Mouse (Mus musculus): ENCODE measurements at regions not wholly inside any gene's neighbourhood (a gene's known extent, or its start where the extent isn't known, plus 50 kb on each side); places are given as distances from the start of the nearest gene placed in this dataset.
A peak's percentile ranks its signal among the peaks of the same experiment; 100 is the strongest.

DNA sequence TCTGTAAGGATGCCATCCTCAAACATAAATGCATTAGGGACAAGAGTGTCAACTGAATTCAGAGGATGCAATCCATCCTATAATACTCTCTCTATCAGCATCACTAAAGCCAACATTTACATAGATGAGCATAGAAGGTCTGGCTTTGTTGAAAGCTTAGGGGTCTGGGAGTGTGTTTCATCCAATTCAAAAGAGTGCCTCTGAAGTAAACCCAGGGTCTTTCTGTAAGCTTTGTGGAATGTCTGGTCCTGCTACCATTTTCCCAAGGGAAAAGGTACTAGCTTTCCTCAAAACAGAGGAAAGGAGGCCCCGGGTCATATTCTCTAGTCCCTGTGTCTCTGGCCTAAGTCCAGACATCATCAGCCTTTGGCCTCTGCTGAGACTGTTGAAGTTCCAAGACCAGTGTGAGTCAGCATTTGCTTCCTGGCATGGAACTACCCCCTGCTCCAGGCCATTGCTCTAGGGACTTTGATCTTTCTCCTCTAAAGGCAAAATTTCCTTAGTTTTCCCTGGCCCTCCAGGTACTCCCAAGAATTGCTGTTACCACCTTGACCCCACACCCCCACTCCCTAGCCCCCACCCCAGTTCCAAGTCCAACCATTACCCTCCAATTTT lies 280.0 kb upstream of the Jarid2 start:
- Histone ChIP-seq H3K27me3 (no peaks in the 10 kb centered on the region), H3K27ac (replicated peaks) (no peak overlapping the region), H3K36me3 (no peaks in the 10 kb centered on the region), H3K4me1 (replicated peaks) (peaks cover 4% of the 10 kb centered on the region; the same call in 1 of the 2 replicates), H3K9me3 (0 out of 2 replicates have a peak, but pooled peaks cover 5% of the 10 kb centered on the region), H3K4me2 (no peak overlapping the region), H3K9ac (no peak overlapping the region), H3K4me3 (no peak overlapping the region)
- no peak for ATAC-seq (ENCODE audit: low read depth)
- 90% methylated on average over 1 of the region's 1 CpGs for WGBS

DNA sequence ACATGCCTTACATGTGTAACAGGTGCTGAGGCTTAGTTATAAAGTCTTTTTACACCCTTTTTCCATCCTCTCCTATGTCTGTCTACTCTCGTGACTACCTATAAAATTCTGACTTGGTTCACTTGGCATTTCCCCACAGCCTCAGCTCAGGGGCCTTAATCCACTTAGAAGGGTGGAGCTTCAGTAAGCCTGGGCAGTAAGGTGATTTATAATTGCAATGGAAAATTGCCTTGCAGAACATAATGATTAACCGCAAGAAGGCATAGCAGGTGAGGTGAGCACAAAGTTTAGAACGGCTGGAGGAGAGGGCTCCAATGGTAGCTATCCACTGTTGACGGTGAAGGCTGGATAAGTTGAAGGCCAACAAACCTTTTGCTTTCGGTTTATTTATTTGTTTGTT lies 278.1 kb upstream of the Jarid2 start:
- ATAC-seq (ENCODE audit: low read depth), result no peak
- 88% methylated on average over 5 of the region's 5 CpGs for WGBS

GRCm38 (mm10) chr13:44453131-44453530 lies 276.1 kb upstream of the Jarid2 start:
- Histone ChIP-seq H3K4me3 (no peak overlapping the region), H3K36me3 (no peaks in the 10 kb centered on the region), H3K27me3 (no peaks in the 10 kb centered on the region), H3K27ac (replicated peaks) (no peak overlapping the region), H3K4me2 (no peak overlapping the region), H3K9ac (no peak overlapping the region), H3K9me3 (0 out of 2 replicates have a peak, but pooled peaks cover 5% of the 10 kb centered on the region), H3K4me1 (replicated peaks) (peaks cover 4% of the 10 kb centered on the region; the same call in 1 of the 2 replicates)
- ATAC-seq (ENCODE audit: low read depth), result no peak
- WGBS, result 73% methylated on average over 7 of the region's 7 CpGs

More for the DNA sequence above, 278.1 kb upstream of the Jarid2 start:
- H3K4me1 ChIP-seq (replicated peaks), result peaks cover 4% of the 10 kb centered on the region; the same call in 1 of the 2 replicates
- no peak overlapping the region for H3K27ac ChIP-seq (replicated peaks)
- H3K36me3 ChIP-seq, result no peaks in the 10 kb centered on the region
- H3K27me3 ChIP-seq, result no peaks in the 10 kb centered on the region
- H3K4me2 ChIP-seq, result no peak overlapping the region
- H3K9ac ChIP-seq, result no peak overlapping the region
- H3K4me3 ChIP-seq, result no peak overlapping the region
- 0 out of 2 replicates have a peak, but pooled peaks cover 5% of the 10 kb centered on the region for H3K9me3 ChIP-seq

DNA sequence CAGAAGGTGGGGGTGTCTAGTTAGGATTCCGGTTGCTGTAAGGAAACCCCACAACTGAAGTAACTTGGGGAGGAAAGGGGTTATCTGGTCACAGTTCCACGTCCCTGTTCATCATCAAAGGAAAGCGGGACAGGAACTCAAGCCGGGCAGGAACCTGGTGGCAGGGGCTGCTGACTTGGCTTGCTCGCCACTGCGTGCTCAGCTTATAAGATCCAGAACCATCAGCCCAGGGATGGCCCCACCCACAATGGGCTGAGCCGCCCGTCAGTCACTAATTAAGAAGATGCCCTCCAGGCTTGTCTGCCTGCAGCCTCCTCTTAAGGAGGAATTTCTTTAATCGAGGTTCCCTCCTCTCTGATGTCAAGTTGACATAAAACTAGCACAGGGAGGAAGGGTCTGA lies 275.1 kb upstream of the Jarid2 start:
- Histone ChIP-seq H3K4me3 (no peak overlapping the region), H3K27ac (replicated peaks) (no peak overlapping the region), H3K9ac (no peak overlapping the region), H3K4me1 (replicated peaks) (peaks cover 4% of the 10 kb centered on the region; the same call in 1 of the 2 replicates), H3K27me3 (no peaks in the 10 kb centered on the region), H3K9me3 (0 out of 2 replicates have a peak, but pooled peaks cover 5% of the 10 kb centered on the region), H3K4me2 (no peak overlapping the region), H3K36me3 (no peaks in the 10 kb centered on the region)
- ATAC-seq (ENCODE audit: low read depth), result no peak
- 52% methylated on average over 9 of the region's 9 CpGs for WGBS

GRCm38 (mm10) chr13:44455193-44455592 lies 274.1 kb upstream of the Jarid2 start:
- ATAC-seq (ENCODE audit: low read depth), result no peak
- Histone ChIP-seq H3K4me1 (replicated peaks) (peaks cover 4% of the 10 kb centered on the region; the same call in 1 of the 2 replicates), H3K36me3 (no peaks in the 10 kb centered on the region), H3K4me2 (no peak overlapping the region), H3K27ac (replicated peaks) (no peak overlapping the region), H3K27me3 (no peaks in the 10 kb centered on the region), H3K9me3 (0 out of 2 replicates have a peak, but pooled peaks cover 4% of the 10 kb centered on the region), H3K9ac (no peak overlapping the region), H3K4me3 (no peak overlapping the region)
- WGBS, result 82% methylated on average over 5 of the region's 5 CpGs

GRCm38 (mm10) chr13:44458744-44459143 lies 270.5 kb upstream of the Jarid2 start:
- ATAC-seq (ENCODE audit: low read depth), result no peak
- H3K36me3 ChIP-seq, result no peaks in the 10 kb centered on the region
- 56% methylated on average over 3 of the region's 3 CpGs for WGBS

GRCm38 (mm10) chr13:44459148-44459547 lies 270.1 kb upstream of the Jarid2 start:
- Histone ChIP-seq H3K9me3 (no peaks in the 10 kb centered on the region), H3K9ac (no peak overlapping the region), H3K4me2 (no peak overlapping the region), H3K27me3 (no peaks in the 10 kb centered on the region), H3K4me1 (replicated peaks) (peaks cover 2% of the 10 kb centered on the region; the same call in 1 of the 2 replicates), H3K36me3 (no peaks in the 10 kb centered on the region), H3K4me3 (no peak overlapping the region), H3K27ac (replicated peaks) (no peak overlapping the region)
- ATAC-seq (ENCODE audit: low read depth), result no peak
- WGBS, result 21% methylated on average over 4 of the region's 4 CpGs

More at GRCm38 (mm10) chr13:44458744-44459143, 270.5 kb upstream of the Jarid2 start:
- no peak overlapping the region for H3K27ac ChIP-seq (replicated peaks)
- H3K9ac ChIP-seq, result no peak overlapping the region
- no peaks in the 10 kb centered on the region for H3K27me3 ChIP-seq
- no peaks in the 10 kb centered on the region for H3K9me3 ChIP-seq
- H3K4me1 ChIP-seq (replicated peaks), result peaks cover 4% of the 10 kb centered on the region; the same call in 1 of the 2 replicates
- no peak overlapping the region for H3K4me3 ChIP-seq
- no peak overlapping the region for H3K4me2 ChIP-seq

- Histone ChIP-seq H3K9me3 (no peaks in the 10 kb centered on the region), H3K27me3 (no peaks in the 10 kb centered on the region), H3K4me2 (no peak overlapping the region), H3K4me3 (no peak overlapping the region), H3K27ac (replicated peaks) (no peak overlapping the region), H3K4me1 (replicated peaks) (no peaks in the 10 kb centered on the region), H3K36me3 (no peaks in the 10 kb centered on the region), H3K9ac (no peak overlapping the region)
- no peak for ATAC-seq (ENCODE audit: low read depth)
- WGBS, result 96% methylated on average over 4 of the region's 4 CpGs
Measured at GRCm38 (mm10) chr13:44463675-44464074, 265.6 kb upstream of the Jarid2 start.

GRCm38 (mm10) chr13:44465567-44465966 lies 263.7 kb upstream of the Jarid2 start:
- H3K9me3 ChIP-seq, result no peaks in the 10 kb centered on the region
- no peaks in the 10 kb centered on the region for H3K27me3 ChIP-seq
- WGBS, result 75% methylated on average over 7 of the region's 7 CpGs
- H3K9ac ChIP-seq, result no peak overlapping the region
- H3K4me1 ChIP-seq (replicated peaks), result no peaks in the 10 kb centered on the region
- no peak overlapping the region for H3K27ac ChIP-seq (replicated peaks)
- ATAC-seq (ENCODE audit: low read depth), result no peak
- no peak overlapping the region for H3K4me3 ChIP-seq
- no peaks in the 10 kb centered on the region for H3K36me3 ChIP-seq
- H3K4me2 ChIP-seq, result no peak overlapping the region

- WGBS, result 72% methylated on average over 14 of the region's 14 CpGs
- Histone ChIP-seq H3K9me3 (no peaks in the 10 kb centered on the region), H3K9ac (no peak overlapping the region), H3K4me2 (no peak overlapping the region), H3K27ac (replicated peaks) (no peak overlapping the region), H3K36me3 (no peaks in the 10 kb centered on the region), H3K4me3 (no peak overlapping the region), H3K27me3 (no peaks in the 10 kb centered on the region), H3K4me1 (replicated peaks) (peaks cover 16% of the 10 kb centered on the region)
- ATAC-seq (ENCODE audit: low read depth), result no peak
Measured at GRCm38 (mm10) chr13:44468963-44469674, 260.2 kb upstream of the Jarid2 start.

- Histone ChIP-seq H3K4me1 (replicated peaks) (peaks cover 16% of the 10 kb centered on the region), H3K4me2 (no peak overlapping the region), H3K36me3 (no peaks in the 10 kb centered on the region), H3K9me3 (no peaks in the 10 kb centered on the region), H3K4me3 (no peak overlapping the region), H3K9ac (no peak overlapping the region), H3K27me3 (no peaks in the 10 kb centered on the region), H3K27ac (replicated peaks) (no peak overlapping the region)
- WGBS, result 96% methylated on average over 6 of the region's 6 CpGs
- ATAC-seq (ENCODE audit: low read depth), result no peak
Measured at GRCm38 (mm10) chr13:44469675-44470074, 259.6 kb upstream of the Jarid2 start.

- Histone ChIP-seq H3K9ac (0 out of 2 replicates have a peak overlapping the region, but pooled peaks have one; percentile 31), H3K9me3 (no peaks in the 10 kb centered on the region), H3K36me3 (no peaks in the 10 kb centered on the region), H3K4me1 (replicated peaks) (peaks cover 16% of the 10 kb centered on the region), H3K27me3 (no peaks in the 10 kb centered on the region), H3K27ac (replicated peaks) (peak overlapping the region; percentile 24; the same call in 1 of the 2 replicates), H3K4me2 (no peak overlapping the region), H3K4me3 (no peak overlapping the region)
- WGBS, result 22% methylated on average over 6 of the region's 6 CpGs
- ATAC-seq (ENCODE audit: low read depth), result 0 out of 2 replicates have a peak, but pooled peaks have one; percentile 27
Measured at GRCm38 (mm10) chr13:44473200-44473599, 256.1 kb upstream of the Jarid2 start.
